In the genomic region with DNA sequence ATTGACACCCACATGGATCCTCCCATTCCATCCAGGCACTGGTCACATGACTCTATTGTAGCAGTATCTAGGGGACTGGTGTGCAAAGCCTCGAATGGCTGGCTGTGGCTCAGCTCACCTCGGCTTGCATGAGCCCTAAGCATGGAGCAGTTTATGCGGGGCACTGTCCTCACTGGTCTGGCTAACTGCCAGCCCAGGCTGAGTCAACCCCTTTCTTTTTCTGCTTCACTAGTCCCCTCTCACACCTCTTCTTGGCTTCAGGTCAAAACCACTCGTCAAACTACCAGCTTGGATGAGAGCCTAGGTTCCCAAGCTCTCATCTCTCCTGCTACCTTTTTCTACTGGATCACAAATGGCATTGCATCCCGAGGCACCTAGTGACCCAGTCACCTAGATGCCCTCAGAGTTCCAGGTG, we compare ENCODE assay signal across 9 mouse cellular contexts. TPM values are rescaled to one million over a fixed set of nuclear protein-coding genes. Genes with fewer than 3 reads are reported as not detected.
DNase-seq lines count a peak whose midpoint lies in the region; ATAC-seq and TF ChIP-seq lines count a peak whose summit lies in the region.
"Had no signal": no experiment of that assay in that cellular context is flagged by ENCODE, and none has a peak within 500 bp of the region (broad histone marks: within the 10 kb centered on the region; RNA-seq: fewer than 3 reads in every experiment).

No protein-coding gene starts in this region.

- no peaks in the 10 kb centered on the region for H3K27me3 ChIP-seq in midbrain, postnatal 0 days (ENCODE audit: insufficient read depth, low read length)

- no peak for TF ChIP-seq CTCF in midbrain, postnatal 0 days (IDR thresholded peaks at IDR 0.05)

- DNase-seq in ovary, adult 18-20 months (ENCODE audit: low spot score): peak; percentile 29
- DNase-seq in ovary, postnatal 10 days (ENCODE audit: low spot score): no peak
- DNase-seq in cerebellum, adult 11 months: peak; percentile 78
- peak; percentile 35 for DNase-seq in kidney, adult 18-20 months
- DNase-seq in midbrain, postnatal 0 days (ENCODE audit: low spot score): peak; percentile 78
- no peak for DNase-seq in left cerebral cortex, adult 11 months (ENCODE audit: low spot score)
- DNase-seq in left cerebral cortex, postnatal 25 days (ENCODE audit: low spot score in 2 of 2): no peak
- no peak for DNase-seq in yolk sac, embryonic 10.5 days (ENCODE audit: low spot score)
- DNase-seq: thymus, postnatal 4 days had no signal

- no peak overlapping the region for H3K4me2 ChIP-seq in midbrain, postnatal 0 days (ENCODE audit: low read depth, low read length, poor library complexity, severe bottlenecking)

- H3K9me3 ChIP-seq in midbrain, postnatal 0 days (ENCODE audit: low read length): no peaks in the 10 kb centered on the region

- 44% methylated on average over 5 of the region's 5 CpGs for WGBS in midbrain, postnatal 0 days

- H3K4me3 ChIP-seq in midbrain, postnatal 0 days (ENCODE audit: low read depth, low read length): no peak overlapping the region

- H3K9ac ChIP-seq in midbrain, postnatal 0 days (replicated peaks; ENCODE audit: low read length, poor library complexity, severe bottlenecking): no peak overlapping the region

- no peak for ATAC-seq in midbrain, postnatal 0 days (ENCODE audit: low FRiP score)

- H3K27ac ChIP-seq in midbrain, postnatal 0 days (ENCODE audit: low read depth, low read length): no peak overlapping the region

- H3K4me1 ChIP-seq in midbrain, postnatal 0 days (ENCODE audit: insufficient read depth, low read length): no peaks in the 10 kb centered on the region

- no peaks in the 10 kb centered on the region for H3K36me3 ChIP-seq in midbrain, postnatal 0 days (ENCODE audit: insufficient read depth, low read length)

- intact Hi-C loops in left cerebral cortex, postnatal 25 days (cut with DNase I): no loop called here

RNA-seq across cellular contexts. Expression of gene Daam2, which starts 51.5 kb away (rescaled TPM):
- 12.5 and 12.9 TPM in 2 replicates for total RNA-seq in midbrain, postnatal 0 days (2014; rRNA removed)
- polyA plus RNA-seq in midbrain, postnatal 0 days (2015; fragmentation: Nextera tagmentation; extraction: Ambion mirVana): 1.4 and 1.7 TPM in 2 replicates
- total RNA-seq in left cerebral cortex, postnatal 25 days (2021): 10 to 100 TPM; 48.9 to 54.1 TPM

Comparison
In these comparisons a context has a peak if more than half of its experiments do, and no peak if none do; other contexts are left out.
1. DNase-seq: peak in ovary, adult 18-20 months (single experiment), cerebellum, adult 11 months (single experiment), kidney, adult 18-20 months (single experiment) and midbrain, postnatal 0 days (single experiment); none in ovary, postnatal 10 days (single experiment), left cerebral cortex, adult 11 months (single experiment), left cerebral cortex, postnatal 25 days (0 of 2) and yolk sac, embryonic 10.5 days (single experiment).